Mouse (Mus musculus) CH12.LX (cell line): ENCODE results near the gene Phf21a.

Source experiments
- CHD1 ChIP-seq: IDR thresholded peaks from 2 replicates; pipeline ENCODE4 v1.6.1; 2012; ENCODE audit warnings: low read depth, low read length, improper control_type of control experiment, inconsistent platforms
- CTCF ChIP-seq, 2 experiments: IDR thresholded peaks in 1 of 2; conservative IDR thresholded peaks in 1 of 2; 2 replicates each; pipeline ENCODE4 v1.5.1; 2011 to 2012; ENCODE audit warnings: low read depth in 2 of 2, low read length in 2 of 2, improper control_type of control experiment in 1 of 2, inconsistent platforms in 1 of 2, mild to moderate bottlenecking in 1 of 2, moderate library complexity in 1 of 2
- ELF1 ChIP-seq: IDR thresholded peaks from 2 replicates; pipeline ENCODE4 v1.6.1; 2014; ENCODE audit warnings: low read depth, mild to moderate bottlenecking, inconsistent platforms, low read length, improper control_type of control experiment
- MAX ChIP-seq: IDR thresholded peaks from 2 replicates; pipeline ENCODE4 v1.6.1; 2011; ENCODE audit warnings: low read length, improper control_type of control experiment
- MAZ ChIP-seq: IDR thresholded peaks from 2 replicates; pipeline ENCODE4 v1.6.1; 2012; ENCODE audit warnings: low read depth, mild to moderate bottlenecking, inconsistent platforms, low read length, improper control_type of control experiment, moderate library complexity
- MYC ChIP-seq: IDR thresholded peaks from 2 replicates; pipeline ENCODE4 v1.6.1; 2011; ENCODE audit warnings: low read depth, mild to moderate bottlenecking, improper control_type of control experiment, low read length
- POLR2A ChIP-seq: IDR thresholded peaks from 2 replicates; pipeline ENCODE4 v1.6.1; 2011; ENCODE audit warnings: low read depth, mild to moderate bottlenecking, improper control_type of control experiment, low read length
- POLR2AphosphoS2 ChIP-seq: IDR thresholded peaks from 2 replicates; pipeline ENCODE4 v1.6.1; 2011; ENCODE audit warnings: low read depth, low read length, improper control_type of control experiment
- RCOR1 ChIP-seq: conservative IDR thresholded peaks from 2 replicates; pipeline ENCODE4 v1.6.1; 2012; ENCODE audit warnings: low read depth, mild to moderate bottlenecking, inconsistent platforms, low read length, improper control_type of control experiment
- TCF12 ChIP-seq: IDR thresholded peaks from 2 replicates; pipeline ENCODE4 v1.6.1; 2014; ENCODE audit warnings: low read depth, mild to moderate bottlenecking, inconsistent platforms, low read length, improper control_type of control experiment
- ZNF384 ChIP-seq: IDR thresholded peaks from 2 replicates; pipeline ENCODE4 v1.6.1; 2012; ENCODE audit warnings: low read depth, low read length, improper control_type of control experiment, inconsistent platforms

DNA sequence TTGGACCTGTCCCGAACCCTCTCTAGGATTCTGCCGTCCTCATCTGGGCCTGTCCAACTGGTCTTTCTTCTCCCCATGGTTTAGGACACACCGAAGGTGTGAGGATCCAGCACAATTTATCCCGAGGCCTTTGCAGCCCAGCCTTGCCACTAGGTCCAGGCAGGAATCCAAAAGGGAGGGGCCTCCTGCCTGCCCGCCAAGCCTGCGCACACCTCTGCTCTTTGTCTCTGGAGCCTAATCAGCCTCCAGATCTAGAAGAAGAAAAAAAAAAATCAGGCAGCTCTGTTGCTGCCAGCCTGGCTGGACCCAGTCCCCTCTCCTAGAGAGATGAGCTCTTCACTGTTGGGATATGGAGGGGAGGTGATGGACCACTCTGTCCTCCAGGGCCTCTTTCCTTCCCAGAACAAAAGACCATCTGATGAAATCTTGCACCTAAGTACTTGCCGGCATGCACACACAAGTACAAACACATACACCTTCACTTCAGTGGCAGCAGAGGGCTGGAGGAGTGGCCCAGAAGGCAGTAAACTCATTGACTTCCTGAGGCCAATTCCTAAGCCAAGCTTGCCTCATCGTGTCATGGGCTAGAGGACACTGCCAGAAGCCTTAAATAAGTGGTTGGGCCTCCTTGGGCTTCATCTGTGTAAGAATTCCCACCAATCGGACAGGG lies 280.0 kb downstream of the Phf21a start:
- no peak for TF ChIP-seq CTCF (conservative IDR thresholded peaks at IDR 0.05 in 1 of 2, IDR thresholded peaks at IDR 0.05 in 1 of 2; ENCODE audit: low read depth in 2 of 2, low read length in 2 of 2)
- no peak for TF ChIP-seq ELF1
- TF ChIP-seq POLR2AphosphoS2, result no peak
- no peak for TF ChIP-seq RCOR1
- no peak for TF ChIP-seq POLR2A
- TF ChIP-seq TCF12, result no peak
- TF ChIP-seq MAX, result no peak
- no peak for TF ChIP-seq ZNF384
- no peak for TF ChIP-seq MAZ
- no peak for TF ChIP-seq CHD1
- TF ChIP-seq MYC, result no peak
